Mouse (Mus musculus): ENCODE measurements around the gene Ddx59.

Gene Ddx59

GRCm38 (mm10) chr1:136447338-136447737, 32.3 kb downstream of the Ddx59 start:
- no peak for DNase-seq (ENCODE audit: inconsistent age in 2 of 2, low spot score in 1 of 2)

- no peak for DNase-seq (ENCODE audit: inconsistent age in 2 of 2, low spot score in 1 of 2)
Observed at GRCm38 (mm10) chr1:136449541-136449940, 34.5 kb downstream of the Ddx59 start.

GRCm38 (mm10) chr1:136450206-136450605, 35.1 kb downstream of the Ddx59 start:
- DNase-seq (ENCODE audit: inconsistent age in 2 of 2, low spot score in 1 of 2) = no peak

GRCm38 (mm10) chr1:136452421-136452820, 37.4 kb downstream of the Ddx59 start:
- no peak for DNase-seq (ENCODE audit: inconsistent age in 2 of 2, low spot score in 1 of 2)

DNA sequence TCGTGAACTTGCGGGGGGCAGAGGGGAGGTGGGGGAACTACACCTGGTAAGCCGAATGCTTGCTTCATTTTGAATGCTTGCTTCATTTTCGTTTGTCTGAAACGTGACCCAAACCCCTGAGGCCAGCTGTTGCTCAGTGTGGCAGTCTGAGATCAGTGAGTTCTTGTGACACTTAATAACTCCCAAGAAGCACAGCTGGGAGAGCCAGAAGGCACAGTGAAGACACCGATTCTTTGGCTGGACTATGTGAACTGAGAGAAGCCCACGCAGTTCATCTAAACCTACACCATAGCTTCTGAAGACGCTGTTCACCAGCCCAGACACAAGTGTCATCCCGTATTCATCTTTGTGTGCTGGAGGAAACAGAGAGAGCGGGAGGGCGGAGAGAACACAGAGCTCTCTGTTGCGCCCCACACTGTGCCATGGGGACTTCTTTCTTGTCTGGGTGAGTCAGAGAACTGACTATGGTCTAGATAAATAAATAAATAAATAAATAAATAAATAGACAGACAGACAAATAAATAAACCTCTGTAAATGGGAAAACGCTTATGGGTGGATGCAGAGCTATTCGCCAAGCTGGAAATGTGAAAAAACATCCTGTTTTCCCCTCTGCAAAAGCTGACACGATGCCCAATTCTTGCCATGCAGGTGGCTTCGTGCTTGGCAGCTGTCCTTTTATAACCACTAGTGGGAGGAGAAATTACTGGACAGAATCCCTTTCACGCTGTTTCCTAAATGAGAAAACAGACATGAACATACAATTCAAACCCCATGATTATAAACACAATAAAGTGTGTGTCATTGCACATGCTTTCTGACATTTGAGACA, 40.9 kb downstream of the Ddx59 start:
- no peak for DNase-seq (ENCODE audit: inconsistent age in 2 of 2, low spot score in 1 of 2)

GRCm38 (mm10) chr1:136456741-136457140, 41.7 kb downstream of the Ddx59 start:
- no peak for DNase-seq (ENCODE audit: inconsistent age in 2 of 2, low spot score in 1 of 2)

DNA sequence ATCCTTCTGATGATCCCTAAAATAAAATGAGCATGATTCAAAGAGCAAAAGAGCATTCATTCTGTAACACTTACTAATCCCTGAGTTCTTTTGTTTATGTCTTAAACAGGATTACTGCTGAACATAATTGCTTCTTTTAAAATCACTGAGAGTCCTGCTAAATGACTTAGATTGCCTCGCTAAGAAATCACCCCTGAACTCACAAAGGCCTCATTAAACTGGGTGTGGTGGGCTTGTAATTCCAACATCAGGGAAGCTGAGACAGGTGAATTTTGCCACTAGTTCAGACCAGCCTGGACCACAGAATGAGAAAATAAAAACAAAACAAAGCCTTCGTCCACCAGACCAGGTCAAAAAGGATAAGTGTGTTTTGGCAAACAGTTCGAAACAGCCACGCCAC, 42.3 kb downstream of the Ddx59 start:
- DNase-seq (ENCODE audit: inconsistent age in 2 of 2, low spot score in 1 of 2) = no peak

- peak; percentile 17 to 81 for DNase-seq (ENCODE audit: inconsistent age in 2 of 2, low spot score in 1 of 2)
Observed at GRCm38 (mm10) chr1:136458691-136459245, 43.7 kb downstream of the Ddx59 start.

GRCm38 (mm10) chr1:136462443-136462842, 47.4 kb downstream of the Ddx59 start:
- no peak for DNase-seq (ENCODE audit: inconsistent age in 2 of 2, low spot score in 1 of 2)

GRCm38 (mm10) chr1:136465168-136465567, 50.1 kb downstream of the Ddx59 start:
- DNase-seq (ENCODE audit: inconsistent age in 2 of 2, low spot score in 1 of 2) = no peak

GRCm38 (mm10) chr1:136466143-136466811, 51.2 kb downstream of the Ddx59 start, which contains the start of gene Kif14:
Kif14 (plus strand) TSS chr1:136466343.
- DNase-seq (ENCODE audit: inconsistent age in 2 of 2, low spot score in 1 of 2) = peak; percentile 95 to 98

- peak in 1 of 2 experiments; percentile 63 for DNase-seq (ENCODE audit: inconsistent age in 2 of 2, low spot score in 1 of 2)
Observed at GRCm38 (mm10) chr1:136469408-136469807, 54.3 kb downstream of the Ddx59 start.

GRCm38 (mm10) chr1:136470471-136470870, 55.4 kb downstream of the Ddx59 start:
- no peak for DNase-seq (ENCODE audit: inconsistent age in 2 of 2, low spot score in 1 of 2)
